Mouse (Mus musculus): ENCODE results near the gene Rhox3f.
"Not testable (repeated sequence)": the region's sequence is repeated elsewhere in the genome, so short reads cannot be mapped to it uniquely, and the experiment has no call there.

DNA sequence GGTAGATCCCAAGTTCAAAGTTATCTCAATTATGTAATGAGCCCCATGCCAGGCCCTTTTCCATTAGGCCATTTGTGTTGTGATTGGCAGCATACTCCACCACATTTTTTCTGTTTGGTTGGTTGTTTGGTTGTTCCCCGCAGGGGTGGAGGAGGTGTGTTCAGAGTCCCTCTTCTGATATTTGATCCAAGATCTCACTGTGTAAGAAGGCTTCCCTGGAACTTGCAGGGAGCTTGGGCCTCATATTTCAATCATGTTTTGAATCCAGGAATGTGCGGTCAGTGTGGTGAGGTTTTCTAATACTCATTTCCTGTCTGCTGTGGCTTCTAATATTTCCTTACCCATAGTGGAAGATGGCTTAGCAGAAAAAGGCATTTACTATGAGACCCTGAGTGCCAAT lies 8.2 kb upstream of the Rhox3f start:
- not testable (repeated sequence) for TF ChIP-seq POLR2A (IDR thresholded peaks at IDR 0.05; ENCODE audit: extremely low read depth, insufficient read depth, low read length); CTCF (IDR thresholded peaks at IDR 0.05; ENCODE audit: low read depth, low read length)
